Mouse (Mus musculus): ENCODE results near the gene AK157302. TPM values are rescaled to one million over a fixed set of nuclear protein-coding genes. Genes with fewer than 3 reads are reported as not detected.
"Not testable (repeated sequence)": the region's sequence is repeated elsewhere in the genome, so short reads cannot be mapped to it uniquely, and the experiment has no call there.

AK157302 gene
- polyA plus RNA-seq, 1 experiment: 0.71 TPM

DNA sequence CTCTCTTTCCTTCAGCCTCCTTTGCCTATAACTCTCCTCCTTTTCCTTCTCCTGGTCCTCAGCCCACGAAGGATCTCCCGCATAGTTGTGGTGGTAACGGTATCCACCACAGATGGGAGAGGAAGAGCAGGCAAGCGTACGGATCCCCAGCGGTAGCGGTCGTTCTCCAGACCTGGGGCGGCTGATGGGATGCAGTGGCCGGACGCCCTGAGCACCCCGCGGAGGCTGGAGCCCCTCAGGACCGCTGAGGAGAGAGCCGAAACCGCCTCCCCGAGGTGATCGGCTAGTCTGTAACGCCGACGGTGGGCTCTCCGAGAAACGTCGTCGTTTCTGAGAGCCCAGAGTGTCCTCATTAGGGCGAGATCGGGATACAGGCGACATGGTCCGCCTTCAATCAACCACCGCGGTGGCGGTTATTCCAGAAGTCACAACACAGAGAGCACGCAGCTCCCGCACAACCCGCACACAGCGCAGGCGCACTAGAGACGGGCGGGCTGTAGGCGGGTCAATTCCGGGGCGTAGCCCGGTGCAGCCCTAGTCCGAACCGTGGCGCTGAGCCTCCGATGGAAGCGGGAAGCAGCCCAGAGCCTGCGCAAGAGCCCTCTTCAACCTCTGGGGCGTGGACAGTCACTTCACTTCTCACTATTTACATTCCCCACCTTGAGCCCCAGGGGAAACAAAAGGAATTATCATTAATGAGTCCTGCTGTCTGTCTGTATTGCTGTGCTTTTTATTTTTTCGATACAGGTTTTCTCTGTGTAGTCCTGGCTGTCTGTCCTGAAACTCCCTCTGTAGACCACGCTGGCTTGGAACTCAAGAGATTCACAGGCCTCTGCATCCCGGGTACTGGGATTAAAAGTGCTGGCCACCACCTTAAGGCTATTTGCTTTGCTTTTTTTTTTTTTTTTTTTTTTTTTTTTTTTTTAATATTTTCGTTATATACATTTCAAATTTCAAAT, 26.7 kb upstream of the AK157302 start, which contains the start of gene Nkapl:
Nkapl (minus strand) TSS at position 449 of the 959 bp plus-strand sequence.
- TF ChIP-seq TCF12 (IDR thresholded peaks at IDR 0.05; ENCODE audit: insufficient read depth, poor library complexity, severe bottlenecking) (no peak), REST (IDR thresholded peaks at IDR 0.05; ENCODE audit: insufficient read depth, insufficient read length) (no peak), MYOD1 (IDR thresholded peaks at IDR 0.05; ENCODE audit: control insufficient read depth in 1 of 3, insufficient read length in 2 of 3, low read depth in 2 of 3) (no peak), CEBPB (IDR thresholded peaks at IDR 0.05; ENCODE audit: insufficient read depth, poor library complexity, severe bottlenecking) (no peak), MAX (IDR thresholded peaks at IDR 0.05; ENCODE audit: low read depth) (no peak), SRF (IDR thresholded peaks at IDR 0.05; ENCODE audit: control insufficient read depth, insufficient read length, low read depth) (no peak), E2F4 (IDR thresholded peaks at IDR 0.05; ENCODE audit: insufficient read depth) (no peak), MYOG (IDR thresholded peaks at IDR 0.05; ENCODE audit: control insufficient read depth in 1 of 3, insufficient read depth in 1 of 3, insufficient read length in 2 of 3, low read depth in 2 of 3) (no peak), TCF3 (IDR thresholded peaks at IDR 0.05; ENCODE audit: insufficient read length, low read depth) (no peak), POLR2AphosphoS2 (IDR thresholded peaks at IDR 0.05; ENCODE audit: insufficient read length, low read depth) (no peak)
- Histone ChIP-seq H3K79me2 (ENCODE audit: control insufficient read depth, insufficient read depth) (no peaks in the 10 kb centered on the region), H3K36me3 (ENCODE audit: control insufficient read depth, insufficient read depth) (no peaks in the 10 kb centered on the region), H3K27me3 (ENCODE audit: control insufficient read depth, insufficient read depth, insufficient read length) (peaks cover 8% of the 10 kb centered on the region), H3K4me3 (no peak within 1 kb of the TSS), H3ac (ENCODE audit: control insufficient read depth, insufficient read length) (no peak within 1 kb of the TSS), H3K4me2 (ENCODE audit: low read depth) (peak within 1 kb of the TSS; percentile 24)

DNA sequence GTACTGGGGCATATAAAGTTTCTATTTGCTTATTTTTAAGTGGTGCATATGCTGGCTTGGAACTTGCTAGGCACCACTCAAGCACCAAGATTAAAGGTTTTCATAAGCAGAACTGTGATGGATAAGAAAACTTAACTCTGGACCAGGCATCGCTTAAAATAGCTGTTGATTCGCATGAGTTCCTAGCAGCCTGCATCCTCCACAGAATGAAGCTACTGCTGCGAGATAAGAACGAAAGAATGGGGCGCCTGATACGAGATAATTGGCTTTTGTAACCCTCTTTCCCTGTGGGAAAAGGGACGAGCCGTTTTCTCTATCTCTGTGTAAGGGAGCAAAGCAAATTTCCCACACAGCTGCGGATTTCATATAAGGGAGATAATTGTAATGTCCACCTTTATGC, 25.9 kb upstream of the AK157302 start:
- no peak overlapping the region for H3K4me3 ChIP-seq
- no peaks in the 10 kb centered on the region for H3K36me3 ChIP-seq (ENCODE audit: control insufficient read depth, insufficient read depth)
- H3ac ChIP-seq (ENCODE audit: control insufficient read depth, insufficient read length): no peak overlapping the region
- peaks cover 8% of the 10 kb centered on the region for H3K27me3 ChIP-seq (ENCODE audit: control insufficient read depth, insufficient read depth, insufficient read length)
- no peak overlapping the region for H3K4me2 ChIP-seq (ENCODE audit: low read depth)
- H3K79me2 ChIP-seq (ENCODE audit: control insufficient read depth, insufficient read depth): no peaks in the 10 kb centered on the region
- TF ChIP-seq POLR2AphosphoS2 (IDR thresholded peaks at IDR 0.05; ENCODE audit: insufficient read length, low read depth): no peak
- TF ChIP-seq POLR2A (IDR thresholded peaks at IDR 0.05; ENCODE audit: insufficient read length, low read depth): no peak
- no peak for TF ChIP-seq SRF (IDR thresholded peaks at IDR 0.05; ENCODE audit: control insufficient read depth, insufficient read length, low read depth)
- no peak for TF ChIP-seq TCF3 (IDR thresholded peaks at IDR 0.05; ENCODE audit: insufficient read length, low read depth)
- TF ChIP-seq REST (IDR thresholded peaks at IDR 0.05; ENCODE audit: insufficient read depth, insufficient read length): no peak
- no peak for TF ChIP-seq CEBPB (IDR thresholded peaks at IDR 0.05; ENCODE audit: insufficient read depth, poor library complexity, severe bottlenecking)
- TF ChIP-seq TCF12 (IDR thresholded peaks at IDR 0.05; ENCODE audit: insufficient read depth, poor library complexity, severe bottlenecking): no peak
- no peak for TF ChIP-seq MYOD1 (IDR thresholded peaks at IDR 0.05; ENCODE audit: control insufficient read depth in 1 of 3, insufficient read length in 2 of 3, low read depth in 2 of 3)
- no peak for TF ChIP-seq MAX (IDR thresholded peaks at IDR 0.05; ENCODE audit: low read depth)
- TF ChIP-seq MYOG (IDR thresholded peaks at IDR 0.05; ENCODE audit: control insufficient read depth in 1 of 3, insufficient read depth in 1 of 3, insufficient read length in 2 of 3, low read depth in 2 of 3): no peak
- TF ChIP-seq E2F4 (IDR thresholded peaks at IDR 0.05; ENCODE audit: insufficient read depth): no peak
- TF ChIP-seq USF1 (IDR thresholded peaks at IDR 0.05; ENCODE audit: low read depth): no peak

DNA sequence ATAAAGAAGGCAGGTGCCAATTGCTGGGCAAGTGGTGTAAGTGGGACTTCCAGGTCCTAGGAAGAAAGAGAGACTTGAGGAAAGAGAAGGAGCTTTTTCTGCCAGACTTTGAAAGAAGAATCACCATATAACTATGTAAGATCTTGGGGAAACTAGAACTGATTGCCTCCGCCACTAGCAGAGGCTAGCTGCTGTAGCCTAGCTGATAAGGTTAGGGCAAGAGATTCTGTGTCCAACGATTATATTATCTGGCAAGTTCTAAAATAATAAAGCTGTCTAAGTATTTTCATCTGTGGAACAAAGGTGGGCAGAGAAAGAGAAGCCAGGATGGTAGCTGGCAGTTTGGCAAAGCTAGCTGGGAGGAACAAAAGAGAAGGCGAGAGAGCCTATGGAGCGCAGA, 22.6 kb upstream of the AK157302 start:
- Histone ChIP-seq H3K4me3 (no peak overlapping the region), H3K79me2 (ENCODE audit: control insufficient read depth, insufficient read depth) (no peaks in the 10 kb centered on the region), H3K4me2 (ENCODE audit: low read depth) (no peak overlapping the region), H3K36me3 (ENCODE audit: control insufficient read depth, insufficient read depth) (no peaks in the 10 kb centered on the region), H3K27me3 (ENCODE audit: control insufficient read depth, insufficient read depth, insufficient read length) (peaks cover 8% of the 10 kb centered on the region), H3ac (ENCODE audit: control insufficient read depth, insufficient read length) (no peak overlapping the region)
- TF ChIP-seq MAX (IDR thresholded peaks at IDR 0.05; ENCODE audit: low read depth) (no peak), TCF3 (IDR thresholded peaks at IDR 0.05; ENCODE audit: insufficient read length, low read depth) (no peak), REST (IDR thresholded peaks at IDR 0.05; ENCODE audit: insufficient read depth, insufficient read length) (no peak), MYOD1 (IDR thresholded peaks at IDR 0.05; ENCODE audit: control insufficient read depth in 1 of 3, insufficient read length in 2 of 3, low read depth in 2 of 3) (no peak), TCF12 (IDR thresholded peaks at IDR 0.05; ENCODE audit: insufficient read depth, poor library complexity, severe bottlenecking) (no peak), POLR2A (IDR thresholded peaks at IDR 0.05; ENCODE audit: insufficient read length, low read depth) (no peak), POLR2AphosphoS2 (IDR thresholded peaks at IDR 0.05; ENCODE audit: insufficient read length, low read depth) (no peak), CEBPB (IDR thresholded peaks at IDR 0.05; ENCODE audit: insufficient read depth, poor library complexity, severe bottlenecking) (no peak), USF1 (IDR thresholded peaks at IDR 0.05; ENCODE audit: low read depth) (no peak), MYOG (IDR thresholded peaks at IDR 0.05; ENCODE audit: control insufficient read depth in 1 of 3, insufficient read depth in 1 of 3, insufficient read length in 2 of 3, low read depth in 2 of 3) (no peak), E2F4 (IDR thresholded peaks at IDR 0.05; ENCODE audit: insufficient read depth) (no peak), SRF (IDR thresholded peaks at IDR 0.05; ENCODE audit: control insufficient read depth, insufficient read length, low read depth) (no peak)

DNA sequence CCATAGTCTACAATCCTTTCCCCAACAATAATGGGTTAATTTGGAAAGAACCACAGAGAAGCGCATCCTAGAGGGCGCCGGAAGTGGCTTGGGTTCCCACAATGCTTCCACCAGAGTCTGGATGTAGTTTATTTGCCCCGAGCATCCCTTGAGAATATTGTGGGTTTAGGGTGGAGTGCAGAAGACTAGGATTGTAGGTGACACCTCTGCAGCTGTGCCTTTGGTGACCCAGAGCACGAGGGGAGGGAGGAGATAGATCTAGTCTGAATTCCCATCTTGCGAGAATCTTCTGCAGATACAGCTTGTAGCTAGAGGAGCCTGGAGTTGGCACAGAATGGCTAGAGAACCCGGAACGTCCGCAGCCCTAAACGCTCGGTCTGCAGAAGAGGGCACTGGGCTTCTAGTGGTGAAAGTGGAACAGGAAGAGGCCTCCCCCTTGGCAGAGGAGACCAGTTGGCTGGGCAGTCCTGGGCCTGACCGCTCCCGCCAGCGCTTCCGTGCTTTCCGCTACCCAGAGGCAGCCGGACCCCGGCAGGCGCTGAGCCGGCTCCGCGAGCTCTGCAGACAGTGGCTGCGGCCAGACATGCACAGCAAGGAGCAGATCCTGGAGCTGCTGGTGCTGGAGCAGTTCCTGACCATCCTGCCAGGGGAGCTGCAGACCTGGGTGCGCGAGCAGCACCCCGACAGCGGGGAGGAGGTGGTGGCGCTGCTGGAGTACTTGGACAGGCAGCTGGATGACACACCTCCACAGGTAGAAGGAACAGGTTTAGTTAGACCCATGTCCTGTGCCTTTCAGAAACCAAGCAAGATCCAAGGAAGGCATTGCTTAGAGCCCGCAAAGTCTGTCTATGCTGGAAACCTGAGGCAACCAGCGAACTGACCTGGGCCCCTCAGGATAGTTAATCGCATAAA, 16.0 kb upstream of the AK157302 start, which contains the start of the genes Zkscan4 and Gm10065:
Zkscan4 (plus strand) TSS at position 149 of the 912 bp plus-strand sequence.
Gm10065 (minus strand) TSS at position 683 of the 912 bp plus-strand sequence.
- H3K79me2 ChIP-seq (ENCODE audit: control insufficient read depth, insufficient read depth); H3K4me3 ChIP-seq; H3ac ChIP-seq (ENCODE audit: control insufficient read depth, insufficient read length); H3K27me3 ChIP-seq (ENCODE audit: control insufficient read depth, insufficient read depth, insufficient read length); H3K36me3 ChIP-seq (ENCODE audit: control insufficient read depth, insufficient read depth); H3K4me2 ChIP-seq (ENCODE audit: low read depth): not testable (repeated sequence)

Measured in myocyte (in vitro differentiated cells).